Comparison of ENCODE assay signal across 8 mouse cellular contexts in the genomic region with DNA sequence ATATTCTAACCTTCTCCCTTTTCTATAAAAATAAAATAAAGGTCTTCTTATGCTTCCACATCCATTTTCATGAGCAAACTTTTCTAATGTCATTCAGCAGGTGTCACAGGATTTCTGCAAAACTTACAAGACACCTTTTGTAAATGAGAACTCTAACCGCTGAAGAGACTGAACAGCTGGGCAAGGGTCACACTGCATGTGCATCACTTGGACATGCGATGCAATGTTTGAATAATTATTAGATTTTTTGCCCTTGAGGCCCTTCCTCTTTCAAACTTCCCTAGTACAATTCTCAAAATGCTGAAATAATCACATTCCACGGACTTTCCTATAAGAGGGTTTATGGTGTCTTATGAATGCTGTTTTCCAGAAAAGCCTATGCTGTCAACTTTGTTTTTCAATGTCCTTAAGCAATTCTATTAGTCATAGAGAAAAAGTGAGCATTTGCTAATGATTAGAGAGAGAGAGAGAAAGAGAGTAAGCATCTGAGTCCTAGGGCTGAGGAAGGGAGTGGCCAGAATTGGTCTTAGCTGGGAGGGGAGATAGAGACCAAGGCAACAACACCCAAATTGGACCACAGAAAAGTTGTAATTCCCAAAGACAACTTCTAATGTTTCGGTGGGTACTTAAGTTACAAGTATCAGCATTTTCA. TPM values are rescaled to one million over a fixed set of nuclear protein-coding genes. Genes with fewer than 3 reads are reported as not detected.
DNase-seq lines count a peak whose midpoint lies in the region; ATAC-seq and TF ChIP-seq lines count a peak whose summit lies in the region.

No protein-coding gene starts in this region.

- H3K9me3 ChIP-seq in lung, embryonic 14.5 days (ENCODE audit: low read depth, low read length): no peaks in the 10 kb centered on the region
- H3K9me3 ChIP-seq in embryonic facial prominence, embryonic 15.5 days (replicated peaks): no peaks in the 10 kb centered on the region
- no peaks in the 10 kb centered on the region for H3K9me3 ChIP-seq in kidney, embryonic 16.5 days (ENCODE audit: low read length)

- H3K27ac ChIP-seq in lung, embryonic 14.5 days (ENCODE audit: low read depth): peak overlapping the region; percentile 90; the same call in 1 of the 2 replicates
- H3K27ac ChIP-seq in embryonic facial prominence, embryonic 15.5 days (replicated peaks): peak overlapping the region; percentile 87; the same call in 1 of the 2 replicates
- H3K27ac ChIP-seq in kidney, embryonic 16.5 days (ENCODE audit: low read length): peak overlapping the region; percentile 91

- peak; percentile 7 for DNase-seq in lung, embryonic 14.5 days
- no peak for DNase-seq in lung, postnatal 25 days (ENCODE audit: low spot score)
- no peak for DNase-seq in layer of hippocampus, postnatal 36 days
- DNase-seq in gastrocnemius, postnatal 4 days (ENCODE audit: low spot score in 2 of 2): no peak
- no peak for DNase-seq in gastrocnemius, postnatal 10 days

- peaks cover 4% of the 10 kb centered on the region for H3K79me2 ChIP-seq in myocyte (ENCODE audit: control insufficient read depth, insufficient read depth)

- H3ac ChIP-seq in myocyte (ENCODE audit: control insufficient read depth, insufficient read length): peak overlapping the region; percentile 36

- ATAC-seq in lung, embryonic 14.5 days (ENCODE audit: insufficient read depth): no peak
- no peak for ATAC-seq in embryonic facial prominence, embryonic 15.5 days (ENCODE audit: insufficient number of reproducible peaks, low FRiP score, low TSS enrichment, low read depth)
- ATAC-seq in kidney, embryonic 16.5 days (ENCODE audit: low FRiP score, low TSS enrichment): no peak

- WGBS in lung, embryonic 14.5 days: 49% methylated on average over 4 of the region's 4 CpGs
- 40% methylated on average over 4 of the region's 4 CpGs for WGBS in embryonic facial prominence, embryonic 15.5 days
- WGBS in kidney, embryonic 16.5 days: 64% methylated on average over 4 of the region's 4 CpGs

- TF ChIP-seq POLR2A in myocyte (IDR thresholded peaks at IDR 0.05; ENCODE audit: insufficient read length, low read depth): no peak

- H3K4me2 ChIP-seq in lung, embryonic 14.5 days: peak overlapping the region; percentile 79
- H3K4me2 ChIP-seq in embryonic facial prominence, embryonic 15.5 days (replicated peaks): peak overlapping the region; percentile 68
- H3K4me2 ChIP-seq in kidney, embryonic 16.5 days (replicated peaks; ENCODE audit: low read depth, low read length): peak overlapping the region; percentile 83
- H3K4me2 ChIP-seq in myocyte (ENCODE audit: low read depth): peak overlapping the region; percentile 76

- peak overlapping the region; percentile 86 for H3K9ac ChIP-seq in lung, embryonic 14.5 days
- H3K9ac ChIP-seq in embryonic facial prominence, embryonic 15.5 days: peak overlapping the region; percentile 85
- peak overlapping the region; percentile 92 for H3K9ac ChIP-seq in kidney, embryonic 16.5 days (replicated peaks; ENCODE audit: low read length)

- H3K4me1 ChIP-seq in lung, embryonic 14.5 days (ENCODE audit: insufficient read depth): no peaks in the 10 kb centered on the region
- peaks cover 22% of the 10 kb centered on the region for H3K4me1 ChIP-seq in embryonic facial prominence, embryonic 15.5 days
- H3K4me1 ChIP-seq in kidney, embryonic 16.5 days (ENCODE audit: insufficient read depth, low read length): peaks cover 18% of the 10 kb centered on the region

- no peaks in the 10 kb centered on the region for H3K36me3 ChIP-seq in lung, embryonic 14.5 days (ENCODE audit: insufficient read depth)
- H3K36me3 ChIP-seq in embryonic facial prominence, embryonic 15.5 days: no peaks in the 10 kb centered on the region
- H3K36me3 ChIP-seq in kidney, embryonic 16.5 days (ENCODE audit: insufficient read depth, low read length): no peaks in the 10 kb centered on the region
- H3K36me3 ChIP-seq in myocyte (ENCODE audit: control insufficient read depth, insufficient read depth): no peaks in the 10 kb centered on the region

- H3K4me3 ChIP-seq in lung, embryonic 14.5 days (ENCODE audit: low read depth, low read length): peak overlapping the region; percentile 87
- H3K4me3 ChIP-seq in embryonic facial prominence, embryonic 15.5 days (replicated peaks): peak overlapping the region; percentile 89
- peak overlapping the region; percentile 88 for H3K4me3 ChIP-seq in kidney, embryonic 16.5 days (ENCODE audit: low read length)
- peak overlapping the region; percentile 42 for H3K4me3 ChIP-seq in myocyte

- no peaks in the 10 kb centered on the region for H3K27me3 ChIP-seq in lung, embryonic 14.5 days (ENCODE audit: insufficient read depth, low read length)
- H3K27me3 ChIP-seq in embryonic facial prominence, embryonic 15.5 days: no peaks in the 10 kb centered on the region
- H3K27me3 ChIP-seq in kidney, embryonic 16.5 days (ENCODE audit: insufficient read depth, low read length): no peaks in the 10 kb centered on the region
- no peaks in the 10 kb centered on the region for H3K27me3 ChIP-seq in myocyte (ENCODE audit: control insufficient read depth, insufficient read depth, insufficient read length)

- no peak for TF ChIP-seq CTCF in lung, embryonic 14.5 days (IDR thresholded peaks at IDR 0.05; ENCODE audit: low read depth)

TF ChIP-seq in myocyte, 11 proteins besides CTCF, POLR2A, EP300 and RAD21:
- no peak for TF ChIP-seq MAX (IDR thresholded peaks at IDR 0.05; ENCODE audit: low read depth)

RNA-seq across cellular contexts. Expression of a gene that starts 1.3 kb away (rescaled TPM):
- polyA plus RNA-seq in lung, embryonic 14.5 days (2014; fragmentation: Nextera tagmentation; extraction: Ambion mirVana): 10.2 and 11.5 TPM in 2 replicates
- polyA plus RNA-seq in embryonic facial prominence, embryonic 15.5 days (2015; fragmentation: Nextera tagmentation; extraction: Ambion mirVana): 15.8 and 16.4 TPM in 2 replicates
- 14.3 and 15.4 TPM in 2 replicates for polyA plus RNA-seq in kidney, embryonic 16.5 days (2015; fragmentation: Nextera tagmentation; extraction: Ambion mirVana)
- polyA plus RNA-seq in myocyte (2012; fragmentation: generic; extraction: Trizol): 11.3 TPM
- 10 to 100 TPM; 71.8 to 85.8 TPM for total RNA-seq in layer of hippocampus, postnatal 36 days (2021)
- total RNA-seq in gastrocnemius, postnatal 4 days (2021): 10 to 100 TPM; 33.7 to 35.3 TPM
- total RNA-seq in gastrocnemius, postnatal 10 days (2021): 10 to 100 TPM; 28.3 to 29.8 TPM

RNA-seq across cellular contexts. Expression of a gene that starts 53.2 kb away (rescaled TPM):
- 0.20 and 0.39 TPM in 2 replicates for polyA plus RNA-seq in lung, embryonic 14.5 days (2014; fragmentation: Nextera tagmentation; extraction: Ambion mirVana)
- 17.1 and 19.6 TPM in 2 replicates for polyA plus RNA-seq in embryonic facial prominence, embryonic 15.5 days (2015; fragmentation: Nextera tagmentation; extraction: Ambion mirVana)
- polyA plus RNA-seq in kidney, embryonic 16.5 days (2015; fragmentation: Nextera tagmentation; extraction: Ambion mirVana): 0.16 TPM in 1 of 2 replicates, not detected in the other
- 0.89 TPM for polyA plus RNA-seq in myocyte (2012; fragmentation: generic; extraction: Trizol)
- 100 to 1,000 TPM in 1 of 2 experiments, 10 to 100 TPM in 1; 94.7 to 107 TPM for total RNA-seq in layer of hippocampus, postnatal 36 days (2021)
- under 1 TPM; 0.78 TPM for total RNA-seq in gastrocnemius, postnatal 4 days (2021)
- total RNA-seq in gastrocnemius, postnatal 10 days (2021): 1 to 10 TPM in 1 of 2 experiments, under 1 TPM in 1; 0.59 to 1.2 TPM
